Mouse (Mus musculus) cerebellum, adult 9-11 months (tissue): Measurements from ENCODE around the gene Fbxl5.

Experiments used
- DNase-seq: peaks from one replicate; pipeline ENCODE4 v3.0.0; 2022

Fbxl5 gene

DNA sequence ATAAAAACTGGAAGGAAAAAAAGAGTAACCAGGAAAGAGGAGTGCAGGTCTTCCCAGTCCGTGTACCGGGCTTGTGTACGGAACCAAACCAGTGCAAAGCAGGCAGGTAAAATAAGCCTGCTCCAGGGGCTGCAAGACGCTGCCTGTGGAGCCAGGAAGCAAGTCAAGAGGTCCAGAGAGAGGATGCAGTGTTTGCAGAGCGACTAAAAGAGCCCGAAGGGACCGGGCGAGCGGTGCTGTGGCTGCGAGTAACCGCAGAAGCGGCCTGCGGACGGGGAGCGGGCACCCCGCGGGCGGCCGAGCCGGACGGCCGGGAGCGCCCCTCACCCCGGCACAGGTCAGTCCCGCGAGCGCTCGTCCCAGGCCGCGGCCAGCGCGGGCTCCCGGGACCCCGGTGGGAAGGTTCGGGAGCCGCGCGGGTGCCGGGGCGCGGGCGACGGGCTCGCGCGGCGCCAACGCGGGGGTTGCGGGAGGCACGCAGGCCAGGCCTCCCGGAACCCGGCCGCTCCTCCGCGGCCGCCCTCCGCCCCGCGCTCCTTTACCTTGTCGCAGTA, 39.9 kb downstream of the Fbxl5 start:
- no peak for DNase-seq

DNA sequence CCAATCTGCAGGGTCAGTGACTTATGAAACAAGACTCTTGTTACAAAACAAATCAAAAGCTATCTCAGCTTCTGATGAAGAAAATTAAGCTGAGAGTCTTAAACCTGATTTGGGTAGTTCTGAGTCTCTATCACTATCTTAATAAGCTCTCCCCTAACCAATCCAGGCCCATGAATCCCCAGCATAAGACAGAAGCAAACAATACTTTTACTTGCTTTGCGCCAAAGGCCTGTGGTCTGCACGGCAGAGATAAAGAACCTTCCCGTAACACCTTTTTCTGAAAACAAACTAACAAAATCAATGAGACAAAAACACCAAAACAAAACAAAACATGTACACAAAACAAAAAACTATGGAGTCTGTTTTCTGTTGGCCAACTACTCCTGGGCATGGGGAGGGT, 42.9 kb downstream of the Fbxl5 start:
- no peak for DNase-seq

DNA sequence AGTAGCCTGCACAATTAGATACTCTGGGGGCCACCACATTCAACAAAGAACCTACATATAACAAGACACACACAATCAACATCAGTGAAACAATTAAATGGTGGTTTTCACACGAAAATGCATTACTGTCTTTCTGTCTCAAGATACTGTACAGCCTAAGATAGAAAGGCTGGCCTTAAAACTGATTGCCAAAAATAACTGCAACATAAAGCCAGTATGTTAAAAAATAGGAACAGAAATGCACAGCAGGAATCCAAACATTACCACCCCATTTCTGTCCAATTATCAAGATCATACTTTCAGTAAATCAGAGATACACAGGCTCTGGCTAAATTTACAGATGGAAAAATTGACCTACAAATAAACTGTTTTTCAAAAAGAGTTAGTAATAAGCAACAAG, 44.4 kb downstream of the Fbxl5 start:
- no peak for DNase-seq

DNA sequence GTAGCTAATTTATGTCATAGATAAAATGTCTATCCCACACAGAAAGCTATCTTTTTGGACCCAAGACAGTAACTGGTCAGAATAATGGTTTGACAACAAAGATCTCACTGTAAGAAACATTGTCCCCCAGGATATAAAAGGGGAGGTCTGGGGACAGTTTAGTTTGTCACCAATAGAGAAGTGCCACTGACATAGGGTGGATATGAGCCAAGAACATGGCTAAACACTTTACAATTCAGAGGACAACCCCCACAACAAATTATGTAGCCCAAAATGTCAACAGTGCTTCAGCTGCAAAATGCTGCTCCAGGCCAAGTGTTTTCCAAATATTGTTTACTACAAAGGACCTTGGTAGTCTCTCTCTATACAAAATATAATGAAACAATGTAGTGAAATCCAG, 45.0 kb downstream of the Fbxl5 start:
- DNase-seq = no peak

DNA sequence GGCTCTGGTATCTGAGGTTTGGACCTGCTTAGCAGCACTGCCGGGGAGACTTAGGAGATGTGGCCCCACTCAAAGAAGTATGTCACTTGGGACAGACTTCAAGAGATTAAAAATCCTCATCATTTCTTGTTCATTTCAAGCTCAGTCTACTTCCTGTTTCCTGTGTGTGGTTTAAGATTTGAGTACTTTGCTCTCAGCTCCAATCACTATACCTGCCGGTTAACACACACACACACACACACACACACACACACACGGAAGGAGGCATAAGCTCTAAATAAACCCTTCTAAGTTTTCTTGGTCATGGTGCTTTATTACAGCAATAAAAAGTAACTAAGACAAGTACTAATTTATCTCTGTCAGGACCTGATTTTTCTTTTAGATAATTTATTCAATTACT, 49.9 kb downstream of the Fbxl5 start:
- DNase-seq = no peak

DNA sequence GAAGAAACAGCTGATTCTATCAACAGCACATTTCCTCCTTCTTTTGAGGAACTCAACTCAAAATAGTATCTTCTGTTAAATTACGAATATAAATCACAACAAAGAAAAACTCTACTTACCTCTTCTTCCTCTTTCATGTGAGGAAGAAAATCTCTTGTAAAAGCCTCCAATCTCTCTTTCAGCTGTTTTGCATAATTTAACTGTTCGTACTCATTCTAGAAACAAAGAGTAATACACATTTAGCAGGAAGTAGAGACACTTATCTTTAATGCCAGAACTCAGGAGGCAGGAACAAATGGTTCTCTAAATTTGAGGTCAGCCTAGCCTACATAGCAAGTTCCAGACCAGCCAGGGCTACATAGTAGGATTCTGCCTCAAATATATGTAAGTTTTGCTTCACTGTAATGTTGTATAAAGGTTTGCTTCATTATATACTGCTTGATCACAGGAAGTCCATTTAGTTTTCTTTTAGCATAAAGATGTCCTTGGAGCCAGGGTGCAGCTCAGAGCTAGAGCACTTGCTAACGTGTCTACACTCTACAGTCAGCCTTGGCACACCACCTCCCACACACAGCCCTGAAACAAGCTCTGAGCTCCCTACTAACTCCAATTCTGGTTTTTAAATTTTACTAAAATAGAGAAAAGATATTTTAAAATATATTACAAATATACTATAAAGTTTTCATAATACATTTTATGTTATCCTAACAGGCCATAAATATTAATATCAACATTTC, 50.7 kb downstream of the Fbxl5 start:
- DNase-seq = no peak

DNA sequence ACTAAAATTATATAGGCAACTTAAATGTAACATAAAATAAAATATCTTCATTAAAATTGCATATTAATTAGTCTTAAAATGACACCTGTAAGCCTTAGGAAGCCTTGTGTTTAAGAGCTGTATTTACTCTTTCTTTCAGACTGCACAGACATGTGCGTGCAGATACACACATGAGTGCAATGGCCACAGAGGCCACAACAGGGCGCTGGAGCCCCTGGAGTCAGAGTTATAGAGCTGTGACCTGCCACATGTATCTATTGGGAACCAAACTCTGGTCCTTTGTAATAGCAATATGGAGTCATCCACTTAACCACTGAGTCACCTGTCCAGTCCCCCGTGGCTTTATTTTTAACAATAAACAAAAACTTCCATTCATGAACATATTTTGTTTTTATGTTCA, 72.3 kb downstream of the Fbxl5 start:
- DNase-seq = no peak

DNA sequence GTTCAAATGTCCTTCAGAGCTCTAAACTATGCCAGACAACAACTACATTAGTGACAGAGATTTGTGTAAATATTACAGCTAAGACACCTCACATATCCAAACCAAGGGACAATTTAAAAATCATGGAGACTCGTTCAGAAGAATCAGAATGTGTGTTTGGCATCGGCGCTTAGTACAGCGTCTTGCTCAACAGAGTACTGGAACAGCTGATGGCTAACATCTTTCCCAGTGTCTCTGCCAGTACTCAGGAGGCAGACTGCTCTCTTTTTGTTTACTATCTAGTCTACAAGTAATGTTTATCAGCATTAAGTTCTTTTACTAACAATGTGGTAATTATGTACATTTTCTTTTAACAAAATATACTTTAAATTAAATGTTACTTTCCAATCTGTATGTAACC, 73.4 kb downstream of the Fbxl5 start:
- DNase-seq = no peak

DNA sequence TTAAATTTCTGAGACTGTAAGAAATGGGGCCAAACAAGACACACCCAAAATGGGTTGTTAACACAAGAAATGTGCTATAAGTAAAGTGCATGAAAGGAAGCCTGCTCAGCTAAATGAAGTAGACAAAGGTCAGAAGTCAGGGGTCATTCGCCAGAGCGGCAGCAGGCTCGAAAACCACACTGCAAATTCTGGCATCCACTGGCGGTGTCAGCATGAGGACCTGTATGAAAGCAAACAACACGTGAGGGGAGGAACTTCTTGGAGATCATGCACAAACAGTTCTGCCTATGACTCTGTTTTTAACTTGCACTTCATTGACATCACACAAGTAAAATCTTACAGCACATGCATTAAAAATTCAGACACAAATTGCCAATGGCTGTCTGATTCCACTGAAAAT, 76.3 kb downstream of the Fbxl5 start:
- no peak for DNase-seq

DNA sequence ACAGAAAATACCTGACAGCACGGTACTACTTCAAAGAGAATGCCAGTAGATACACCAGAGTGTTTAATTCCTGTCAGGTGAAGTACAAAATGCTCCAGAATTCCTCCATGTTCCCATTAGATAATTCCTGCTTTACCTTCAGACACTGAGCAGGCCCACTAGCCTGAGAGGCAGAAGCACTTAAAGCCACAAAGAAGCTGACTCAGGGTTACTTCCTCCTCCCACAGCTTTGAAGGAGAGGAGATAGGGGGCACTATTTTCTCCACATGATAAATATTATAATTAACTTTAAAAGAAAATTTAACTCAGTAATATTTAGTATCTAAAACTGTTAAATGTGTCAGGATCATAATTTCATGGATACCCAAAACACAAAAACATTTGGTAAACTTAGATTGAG, 77.3 kb downstream of the Fbxl5 start:
- no peak for DNase-seq

DNA sequence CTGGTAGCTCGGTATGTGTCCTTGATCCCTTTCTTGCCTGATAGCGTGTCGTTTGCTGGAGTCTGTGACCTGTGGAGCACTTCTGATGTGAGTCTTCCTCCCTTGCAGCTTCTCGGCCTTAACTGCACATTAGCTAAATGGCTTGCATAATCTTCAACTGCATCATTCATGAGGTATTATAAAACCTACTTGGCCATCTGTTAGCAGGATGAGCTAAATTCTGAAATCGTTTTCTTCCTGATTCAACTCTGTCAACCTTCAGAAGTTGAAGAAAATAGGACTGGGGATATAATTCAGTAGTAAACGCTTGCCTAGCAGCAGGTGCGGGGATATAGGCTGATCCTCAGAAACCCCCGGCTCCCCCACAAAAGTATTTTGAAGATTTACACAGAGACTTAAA, 89.1 kb downstream of the Fbxl5 start:
- no peak for DNase-seq

DNA sequence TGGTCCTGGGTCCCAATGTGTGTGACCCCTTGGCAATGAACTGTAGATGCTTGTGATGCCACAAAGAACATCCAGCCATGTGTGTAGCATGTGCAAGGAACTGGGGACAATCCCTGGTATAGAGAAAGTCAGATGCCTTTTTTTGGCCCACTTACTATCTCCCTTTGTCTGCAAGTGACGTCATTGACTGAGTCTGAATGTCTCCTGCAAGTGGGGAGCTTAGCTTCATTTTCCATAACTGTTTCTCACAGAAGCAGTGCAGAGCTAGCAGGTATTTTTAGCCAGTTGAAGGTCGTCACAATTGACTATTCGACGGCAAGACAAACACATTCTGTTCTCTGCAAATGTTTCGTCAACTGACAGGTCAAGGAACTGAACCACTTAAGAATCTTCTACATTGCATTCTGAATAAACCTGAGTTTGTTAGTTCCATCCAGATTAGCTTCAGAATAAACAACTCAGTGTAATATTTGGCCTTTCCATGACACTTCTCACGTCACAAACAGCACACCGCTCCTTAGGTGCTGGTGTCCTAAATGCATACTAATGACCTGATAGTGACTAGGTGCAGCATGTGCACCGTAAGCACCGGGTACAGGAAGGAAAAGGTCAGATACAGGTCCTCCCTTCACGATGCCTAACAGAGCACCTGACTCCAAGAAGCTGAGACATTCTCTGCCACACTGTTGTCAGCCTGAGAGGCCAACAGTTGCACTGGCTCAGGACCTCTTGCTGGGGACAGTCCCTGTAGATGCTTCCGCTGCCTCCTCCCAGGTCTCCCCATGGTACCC, 92.9 kb downstream of the Fbxl5 start:
- no peak for DNase-seq

DNA sequence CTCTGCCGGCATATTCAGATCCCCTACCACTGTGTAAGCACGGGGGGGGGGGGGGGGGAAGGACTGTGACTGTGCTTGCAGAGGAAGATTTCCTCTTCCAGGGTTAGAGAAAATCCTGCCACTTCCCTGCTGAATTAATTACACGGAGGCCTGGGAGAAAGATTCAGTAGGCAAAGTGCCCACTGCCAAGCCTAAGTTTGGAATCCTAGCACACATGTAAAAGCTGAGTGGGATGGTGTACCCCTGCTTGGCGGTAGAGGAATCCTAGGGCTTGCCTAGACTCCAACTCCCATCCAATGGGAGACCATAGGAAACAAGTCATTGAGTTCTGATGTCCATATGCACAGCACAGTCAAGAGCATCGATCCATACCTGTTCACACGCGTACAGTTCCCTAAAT, 97.6 kb downstream of the Fbxl5 start:
- no peak for DNase-seq

DNA sequence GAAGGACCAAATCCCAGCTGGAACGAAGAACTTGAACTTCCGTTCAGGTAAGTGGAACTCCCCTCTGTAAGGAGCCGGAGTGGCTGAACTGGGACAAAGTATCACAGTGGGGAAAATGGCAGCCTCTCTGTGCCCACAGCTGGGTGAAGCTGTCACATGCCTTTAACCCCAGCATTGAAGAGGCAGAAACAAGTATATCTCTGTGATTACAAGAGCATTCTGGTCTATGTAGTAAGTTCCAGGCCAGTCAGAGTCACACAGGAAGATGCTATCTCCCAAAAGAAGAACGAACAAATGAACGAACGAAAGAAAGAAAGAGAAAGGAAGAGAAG, 99.0 kb downstream of the Fbxl5 start:
- DNase-seq = no peak

DNA sequence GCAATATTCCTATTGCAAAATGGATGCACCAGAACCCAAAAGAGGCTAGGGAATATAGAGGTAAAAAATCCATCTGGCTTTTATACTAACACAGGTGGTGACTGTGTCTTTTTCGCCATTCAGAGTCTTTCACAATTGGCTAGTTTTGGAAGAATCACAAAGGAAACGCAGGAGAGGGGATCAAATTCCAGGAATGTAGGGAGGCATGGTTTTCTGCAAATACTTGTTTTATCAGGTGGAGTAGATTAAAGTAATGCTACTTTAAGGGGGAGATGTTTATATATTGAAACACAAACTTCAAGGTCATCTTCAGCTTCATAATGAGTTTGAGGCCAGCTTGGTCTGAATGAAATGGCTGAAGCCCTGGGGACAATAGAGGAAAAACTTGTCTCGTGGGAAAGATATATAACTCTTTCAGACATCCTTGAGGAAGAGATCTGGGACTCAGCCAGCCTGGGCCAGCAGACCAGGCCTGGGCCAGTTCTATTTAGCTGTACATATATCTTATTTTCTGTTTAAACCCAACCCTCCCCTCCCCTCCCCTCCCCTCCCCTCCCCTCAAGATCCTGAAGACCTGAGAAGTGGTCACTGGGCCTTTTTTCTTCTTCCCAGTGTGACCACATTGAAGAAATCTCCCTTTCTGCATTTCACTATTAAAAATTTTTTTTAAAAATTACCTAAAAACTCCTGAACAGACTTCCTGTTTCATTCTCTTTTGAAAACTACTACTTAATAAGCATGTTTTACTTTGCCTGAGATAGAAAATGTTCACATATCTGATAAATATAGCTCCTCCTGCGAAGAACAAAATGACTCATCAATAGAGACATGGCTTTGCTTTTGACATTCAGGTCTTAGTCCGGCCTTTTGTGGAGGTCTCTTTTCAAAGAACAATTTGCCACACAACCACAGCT, 99.6 kb downstream of the Fbxl5 start:
- no peak for DNase-seq

DNA sequence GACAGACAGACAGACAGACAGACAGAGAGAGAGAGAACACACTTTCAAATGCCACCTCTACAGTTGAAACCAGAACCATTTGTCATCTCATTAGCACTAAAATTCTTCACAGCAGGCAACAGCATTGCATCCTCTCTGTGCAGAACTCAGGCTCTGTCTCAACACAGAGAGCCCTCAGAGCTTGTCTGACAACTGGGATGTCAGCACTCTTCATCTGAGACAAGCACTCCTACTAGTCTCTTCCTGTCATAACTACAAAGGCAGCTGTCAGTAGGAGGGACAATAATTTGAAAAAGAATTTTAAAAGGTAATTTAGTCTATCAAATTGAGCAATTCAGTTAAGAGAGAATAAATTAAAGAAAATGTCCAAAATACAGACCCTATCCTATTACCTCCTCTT, 122.2 kb downstream of the Fbxl5 start:
- DNase-seq = no peak

DNA sequence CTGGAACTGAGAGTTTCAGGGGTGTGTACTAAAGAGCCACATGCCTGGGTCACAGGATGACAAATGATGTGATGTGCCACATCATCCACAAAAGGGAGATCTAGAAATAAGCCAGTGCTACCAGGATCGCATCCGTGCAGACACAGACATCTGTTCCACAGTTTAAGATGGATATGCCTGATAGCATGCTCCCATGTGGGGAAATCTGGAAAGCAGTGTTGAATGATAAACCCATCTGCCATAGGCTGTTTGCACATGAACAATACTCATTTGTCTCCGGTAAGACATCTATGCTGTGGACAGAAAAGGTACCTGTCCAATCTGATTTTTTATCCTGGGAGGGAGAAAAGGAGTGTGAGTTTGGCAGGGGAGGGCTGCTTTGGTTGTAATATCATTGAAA, 124.3 kb downstream of the Fbxl5 start:
- no peak for DNase-seq
